Mouse (Mus musculus) limb, embryonic 10.5 days (tissue): ENCODE results near the gene Gadd45g. TPM values are rescaled to one million over a fixed set of nuclear protein-coding genes. Genes with fewer than 3 reads are reported as not detected.

Experiments
- DNase-seq: peaks from one replicate; pipeline ENCODE4 v3.0.0-alpha.2; 2017; ENCODE audit warnings: low spot score
- H3K27ac ChIP-seq: fragments of 300-500 bp; sonication (generic); 2 replicates; pipeline ENCODE4 v1.5.1; 2016; ENCODE audit warnings: mild to moderate bottlenecking
- H3K27me3 ChIP-seq: fragments of 300-500 bp; sonication (generic); 2 replicates; pipeline ENCODE4 v1.6.1; 2016; ENCODE audit warnings: low read depth, mild to moderate bottlenecking; ENCODE audit not compliant: poor library complexity, severe bottlenecking
- H3K36me3 ChIP-seq: fragments of 300-500 bp; sonication (generic); 2 replicates; pipeline ENCODE4 v1.6.1; 2016; ENCODE audit warnings: mild to moderate bottlenecking, moderate library complexity
- H3K4me1 ChIP-seq: fragments of 300-500 bp; sonication (generic); 2 replicates; pipeline ENCODE4 v1.6.1; 2016
- H3K4me3 ChIP-seq: fragments of 300-500 bp; sonication (generic); 2 replicates; pipeline ENCODE4 v1.5.1; 2016; ENCODE audit warnings: mild to moderate bottlenecking, moderate library complexity
- H3K9me3 ChIP-seq: fragments of 300-500 bp; sonication (generic); replicated peaks from 2 replicates; pipeline ENCODE4 v1.6.1; 2016; ENCODE audit warnings: mild to moderate bottlenecking
- WGBS: fragments of 180-500 bp; shearing (Covaris S2); methylation state at CpG from one replicate; pipeline ENCODE4 v1.1.7; 2016; 5-methylcytosine and 5-hydroxymethylcytosine counted together
- polyA plus RNA-seq: library from polyadenylated mRNA; unstranded; fragments of >200 nt; fragmentation: Nextera tagmentation; extraction: Ambion mirVana; gene quantifications from 2 replicates; pipeline ENCODE4 v1.2.1, GENCODE M21; 2016

Gadd45g gene
- polyA plus RNA-seq, 1 experiment from 2014 or later = 18.6 TPM

- 24% methylated on average over 8 of the region's 8 CpGs for WGBS
- peak; percentile 40 for DNase-seq
- H3K27me3 ChIP-seq = peaks cover 42% of the 10 kb centered on the region
- H3K4me3 ChIP-seq = no peak overlapping the region
- no peaks in the 10 kb centered on the region for H3K9me3 ChIP-seq
- H3K4me1 ChIP-seq = peaks cover 39% of the 10 kb centered on the region
- no peaks in the 10 kb centered on the region for H3K36me3 ChIP-seq
- no peak overlapping the region for H3K27ac ChIP-seq
Observed at GRCm38 (mm10) chr13:51839250-51840026, 7.0 kb upstream of the Gadd45g start.

- H3K9me3 ChIP-seq = no peaks in the 10 kb centered on the region
Observed at GRCm38 (mm10) chr13:51840702-51841101, 5.8 kb upstream of the Gadd45g start.

GRCm38 (mm10) chr13:51841541-51842115, 4.8 kb upstream of the Gadd45g start:
- Histone ChIP-seq H3K27me3 (peaks cover 42% of the 10 kb centered on the region), H3K9me3 (no peaks in the 10 kb centered on the region), H3K4me3 (peak overlapping the region; percentile 33), H3K4me1 (peaks cover 53% of the 10 kb centered on the region), H3K36me3 (no peaks in the 10 kb centered on the region), H3K27ac (peak overlapping the region; percentile 81)
- WGBS = 12% methylated on average over 12 of the region's 12 CpGs
- DNase-seq = peak; percentile 55

More at GRCm38 (mm10) chr13:51840702-51841101, 5.8 kb upstream of the Gadd45g start:
- DNase-seq = no peak
- H3K4me1 ChIP-seq = peaks cover 50% of the 10 kb centered on the region
- H3K4me3 ChIP-seq = no peak overlapping the region
- H3K27ac ChIP-seq = no peak overlapping the region
- H3K36me3 ChIP-seq = no peaks in the 10 kb centered on the region
- H3K27me3 ChIP-seq = peaks cover 42% of the 10 kb centered on the region
- WGBS = 44% methylated on average over 6 of the region's 6 CpGs

- H3K4me1 ChIP-seq = peaks cover 58% of the 10 kb centered on the region
- H3K4me3 ChIP-seq = peak overlapping the region; percentile 33
- 8% methylated on average over 5 of the region's 5 CpGs for WGBS
- H3K9me3 ChIP-seq = no peaks in the 10 kb centered on the region
- peak; percentile 62 for DNase-seq
- H3K27me3 ChIP-seq = peaks cover 42% of the 10 kb centered on the region
- H3K36me3 ChIP-seq = no peaks in the 10 kb centered on the region
- H3K27ac ChIP-seq = peak overlapping the region; percentile 81
Observed at GRCm38 (mm10) chr13:51842191-51842590, 4.3 kb upstream of the Gadd45g start.

- Histone ChIP-seq H3K36me3 (no peaks in the 10 kb centered on the region), H3K4me3 (peak overlapping the region; percentile 33), H3K27ac (peak overlapping the region; percentile 81), H3K9me3 (no peaks in the 10 kb centered on the region), H3K27me3 (peaks cover 40% of the 10 kb centered on the region), H3K4me1 (peaks cover 64% of the 10 kb centered on the region)
- 10% methylated on average over 12 of the region's 12 CpGs for WGBS
- no peak for DNase-seq
Observed at GRCm38 (mm10) chr13:51842773-51843172, 3.7 kb upstream of the Gadd45g start.

GRCm38 (mm10) chr13:51843298-51843697, 3.2 kb upstream of the Gadd45g start:
- H3K4me3 ChIP-seq = 0 out of 2 replicates have a peak overlapping the region, but pooled peaks have one; percentile 33
- H3K27ac ChIP-seq = peak overlapping the region; percentile 81
- H3K9me3 ChIP-seq = no peaks in the 10 kb centered on the region
- no peaks in the 10 kb centered on the region for H3K36me3 ChIP-seq
- WGBS = 70% methylated on average over 4 of the region's 4 CpGs
- peaks cover 35% of the 10 kb centered on the region for H3K27me3 ChIP-seq
- no peak for DNase-seq
- H3K4me1 ChIP-seq = peaks cover 69% of the 10 kb centered on the region

- Histone ChIP-seq H3K4me1 (peaks cover 78% of the 10 kb centered on the region), H3K27ac (no peak overlapping the region), H3K4me3 (no peak overlapping the region), H3K27me3 (peaks cover 28% of the 10 kb centered on the region), H3K9me3 (no peaks in the 10 kb centered on the region), H3K36me3 (no peaks in the 10 kb centered on the region)
- no peak for DNase-seq
- WGBS = 82% methylated on average over 10 of the region's 10 CpGs
Observed at GRCm38 (mm10) chr13:51844118-51844517, 2.4 kb upstream of the Gadd45g start.

- no peaks in the 10 kb centered on the region for H3K9me3 ChIP-seq
- 17% methylated on average over 10 of the region's 10 CpGs for WGBS
- H3K27me3 ChIP-seq = peaks cover 27% of the 10 kb centered on the region
- H3K4me3 ChIP-seq = no peak overlapping the region
- H3K27ac ChIP-seq = no peak overlapping the region
- H3K4me1 ChIP-seq = peaks cover 83% of the 10 kb centered on the region
- H3K36me3 ChIP-seq = no peaks in the 10 kb centered on the region
- peak; percentile 81 for DNase-seq
Observed at GRCm38 (mm10) chr13:51844661-51845060, 1.8 kb upstream of the Gadd45g start.

- Histone ChIP-seq H3K4me1 (peaks cover 87% of the 10 kb centered on the region), H3K27me3 (peaks cover 30% of the 10 kb centered on the region), H3K36me3 (no peaks in the 10 kb centered on the region), H3K9me3 (no peaks in the 10 kb centered on the region), H3K4me3 (peak overlapping the region; percentile 67), H3K27ac (peak overlapping the region; percentile 87; the same call in 1 of the 2 replicates)
- DNase-seq = no peak
- WGBS = 22% methylated on average over 10 of the region's 10 CpGs
Observed at GRCm38 (mm10) chr13:51845072-51845471, 1.4 kb upstream of the Gadd45g start.

GRCm38 (mm10) chr13:51845591-51846191, 787 bp upstream of the Gadd45g start:
- Histone ChIP-seq H3K27me3 (peaks cover 30% of the 10 kb centered on the region), H3K27ac (peak overlapping the region; percentile 87), H3K4me1 (peaks cover 85% of the 10 kb centered on the region), H3K36me3 (no peaks in the 10 kb centered on the region), H3K9me3 (no peaks in the 10 kb centered on the region), H3K4me3 (peak overlapping the region; percentile 67)
- DNase-seq = peak; percentile 92
- under 1% methylated on average over 45 of the region's 45 CpGs for WGBS

- H3K27me3 ChIP-seq = peaks cover 37% of the 10 kb centered on the region
- peaks cover 79% of the 10 kb centered on the region for H3K4me1 ChIP-seq
Observed at GRCm38 (mm10) chr13:51846868-51847793, 653 bp downstream of the Gadd45g start.

GRCm38 (mm10) chr13:51847979-51848480, 1.6 kb downstream of the Gadd45g start:
- Histone ChIP-seq H3K27me3 (peaks cover 39% of the 10 kb centered on the region), H3K27ac (peak overlapping the region; percentile 86), H3K4me3 (peak overlapping the region; percentile 67), H3K36me3 (no peaks in the 10 kb centered on the region), H3K9me3 (no peaks in the 10 kb centered on the region), H3K4me1 (peaks cover 79% of the 10 kb centered on the region)
- under 1% methylated on average over 31 of the region's 31 CpGs for WGBS
- peak; percentile 83 for DNase-seq

More at GRCm38 (mm10) chr13:51846868-51847793, 653 bp downstream of the Gadd45g start:
- WGBS = under 1% methylated on average over 63 of the region's 63 CpGs
- H3K27ac ChIP-seq = peak overlapping the region; percentile 86
- H3K4me3 ChIP-seq = peak overlapping the region; percentile 67
- no peaks in the 10 kb centered on the region for H3K36me3 ChIP-seq
- H3K9me3 ChIP-seq = no peaks in the 10 kb centered on the region
- peak; percentile 66 for DNase-seq
